Mouse (Mus musculus) small intestine, adult 2 months (tissue): ENCODE data around the gene Trim2. TPM values are rescaled to one million over a fixed set of nuclear protein-coding genes. Genes with fewer than 3 reads are reported as not detected.

ENCODE experiments used
- H3K27ac ChIP-seq: fragments of 200-500 bp; 2 replicates; pipeline ENCODE4 v1.5.1; 2012; ENCODE audit warnings: low read depth, low read length, control low read depth, inconsistent platforms; ENCODE audit not compliant: insufficient read depth
- H3K27me3 ChIP-seq: fragments of 200-500 bp; 2 replicates; pipeline ENCODE4 v1.6.1; 2012; ENCODE audit warnings: mild to moderate bottlenecking, moderate library complexity, low read length, inconsistent platforms; ENCODE audit not compliant: control insufficient read depth, insufficient read depth
- H3K36me3 ChIP-seq: fragments of 200-500 bp; 2 replicates; pipeline ENCODE4 v1.6.1; 2012; ENCODE audit warnings: mild to moderate bottlenecking, low read length, control low read depth, inconsistent platforms; ENCODE audit not compliant: control insufficient read depth, insufficient read depth
- H3K4me1 ChIP-seq: fragments of 200-500 bp; 2 replicates; pipeline ENCODE4 v1.6.1; 2012; ENCODE audit warnings: low read length, inconsistent platforms, mixed read lengths; ENCODE audit not compliant: control insufficient read depth, insufficient read depth, insufficient read length
- H3K4me3 ChIP-seq: fragments of 200-500 bp; 2 replicates; pipeline ENCODE4 v1.5.1; 2012; ENCODE audit warnings: low read depth, mild to moderate bottlenecking, control low read depth, inconsistent platforms, low read length, moderate library complexity
- CTCF ChIP-seq: fragments of 200-500 bp; IDR thresholded peaks from 2 replicates; pipeline ENCODE4 v1.5.1; 2012; ENCODE audit warnings: low read depth, mild to moderate bottlenecking, control low read depth, inconsistent platforms, low read length, moderate library complexity, mixed read lengths; ENCODE audit not compliant: insufficient replicate concordance, insufficient read length; ENCODE audit errors: extremely low read depth
- POLR2A ChIP-seq: fragments of 200-500 bp; IDR thresholded peaks from 2 replicates; pipeline ENCODE4 v1.6.1; 2012; ENCODE audit warnings: low read depth, mild to moderate bottlenecking, control low read depth, inconsistent platforms, low read length, moderate library complexity
- WGBS: fragments of 180-500 bp; shearing (Covaris S2); methylation state at CpG from one replicate; pipeline ENCODE4 v1.1.7; 2018; 5-methylcytosine and 5-hydroxymethylcytosine counted together
- polyA plus RNA-seq: library from polyadenylated mRNA; depleted of rRNA; stranded (reverse); fragments of >200 nt; gene quantifications from 2 replicates; pipeline ENCODE4 v1.2.3, GENCODE M21; 2012

Gene Trim2
- polyA plus RNA-seq, 1 experiment = 52.4 TPM

GRCm38 (mm10) chr3:84346456-84347150, 39.9 kb upstream of the Trim2 start:
- no peaks in the 10 kb centered on the region for H3K27me3 ChIP-seq
- H3K4me3 ChIP-seq = no peak overlapping the region
- TF ChIP-seq POLR2A = no peak
- no peak for TF ChIP-seq CTCF
- no peak overlapping the region for H3K27ac ChIP-seq
- 77% methylated on average over 10 of the region's 10 CpGs for WGBS
- H3K4me1 ChIP-seq = peaks cover 2% of the 10 kb centered on the region; the same call in 1 of the 2 replicates
- no peaks in the 10 kb centered on the region for H3K36me3 ChIP-seq

GRCm38 (mm10) chr3:84345646-84345980, 38.9 kb upstream of the Trim2 start:
- Histone ChIP-seq H3K27me3 (no peaks in the 10 kb centered on the region), H3K27ac (no peak overlapping the region), H3K4me1 (peaks cover 2% of the 10 kb centered on the region; the same call in 1 of the 2 replicates), H3K4me3 (no peak overlapping the region), H3K36me3 (no peaks in the 10 kb centered on the region)
- WGBS = 53% methylated on average over 6 of the region's 6 CpGs
- TF ChIP-seq POLR2A = no peak
- TF ChIP-seq CTCF = no peak

- WGBS = 4% methylated on average over 28 of the region's 28 CpGs
- H3K27ac ChIP-seq = no peak overlapping the region
- no peaks in the 10 kb centered on the region for H3K27me3 ChIP-seq
- H3K36me3 ChIP-seq = no peaks in the 10 kb centered on the region
- H3K4me3 ChIP-seq = peak overlapping the region; percentile 52
- H3K4me1 ChIP-seq = peaks cover 2% of the 10 kb centered on the region; the same call in 1 of the 2 replicates
- TF ChIP-seq CTCF = peak; percentile 95
- no peak; the same call in 1 of the 2 replicates for TF ChIP-seq POLR2A
These were observed 38.3 kb upstream of the Trim2 start for GRCm38 (mm10) chr3:84344725-84345645.

GRCm38 (mm10) chr3:84343101-84343500, 36.4 kb upstream of the Trim2 start:
- Histone ChIP-seq H3K27me3 (no peaks in the 10 kb centered on the region), H3K4me1 (peaks cover 2% of the 10 kb centered on the region; the same call in 1 of the 2 replicates), H3K4me3 (no peak overlapping the region), H3K27ac (no peak overlapping the region), H3K36me3 (no peaks in the 10 kb centered on the region)
- 95% methylated on average over 9 of the region's 9 CpGs for WGBS
- TF ChIP-seq POLR2A (no peak), CTCF (no peak)

- peaks cover 2% of the 10 kb centered on the region; the same call in 1 of the 2 replicates for H3K4me1 ChIP-seq
- no peak for TF ChIP-seq POLR2A
- no peak for TF ChIP-seq CTCF
- H3K4me3 ChIP-seq = no peak overlapping the region
- no peak overlapping the region for H3K27ac ChIP-seq
- no peaks in the 10 kb centered on the region for H3K36me3 ChIP-seq
- 79% methylated on average over 7 of the region's 7 CpGs for WGBS
- H3K27me3 ChIP-seq = no peaks in the 10 kb centered on the region
These were observed 35.1 kb upstream of the Trim2 start for GRCm38 (mm10) chr3:84341811-84342210.

GRCm38 (mm10) chr3:84337585-84337984, 30.9 kb upstream of the Trim2 start:
- Histone ChIP-seq H3K36me3 (no peaks in the 10 kb centered on the region), H3K27ac (no peak overlapping the region), H3K27me3 (no peaks in the 10 kb centered on the region), H3K4me1 (peaks cover 6% of the 10 kb centered on the region), H3K4me3 (peak overlapping the region; percentile 34)
- TF ChIP-seq CTCF = no peak
- TF ChIP-seq POLR2A = no peak
- 10% methylated on average over 11 of the region's 11 CpGs for WGBS

GRCm38 (mm10) chr3:84336342-84336741, 29.7 kb upstream of the Trim2 start:
- TF ChIP-seq POLR2A = no peak
- no peak for TF ChIP-seq CTCF
- WGBS = 88% methylated on average over 12 of the region's 12 CpGs

More at GRCm38 (mm10) chr3:84336342-84336741, 29.7 kb upstream of the Trim2 start:
- Histone ChIP-seq H3K27me3 (no peaks in the 10 kb centered on the region), H3K27ac (no peak overlapping the region), H3K4me3 (no peak overlapping the region), H3K36me3 (no peaks in the 10 kb centered on the region), H3K4me1 (peaks cover 6% of the 10 kb centered on the region)
